Mouse (Mus musculus): ENCODE measurements around the gene Slco1c1. TPM values are rescaled to one million over a fixed set of nuclear protein-coding genes. Genes with fewer than 3 reads are reported as not detected.

Gene Slco1c1
- polyA plus RNA-seq, 1 experiment from 2014 or later: 0.39 TPM

GRCm38 (mm10) chr6:141600940-141601339 is 76.8 kb downstream of the Slco1c1 start:
- H3K4me1 ChIP-seq (replicated peaks; ENCODE audit: control insufficient read depth, insufficient read depth, low read length): no peaks in the 10 kb centered on the region
- H3K27me3 ChIP-seq (ENCODE audit: control insufficient read depth, insufficient read depth, low read length): no peaks in the 10 kb centered on the region
- no peak overlapping the region for H3K27ac ChIP-seq (ENCODE audit: low read depth, low read length)
- H3K9ac ChIP-seq (ENCODE audit: low read length): no peak overlapping the region
- H3K4me2 ChIP-seq (ENCODE audit: low read depth, low read length, severe bottlenecking): no peak overlapping the region
- ATAC-seq (replicated peaks; ENCODE audit: low FRiP score): no peak
- H3K36me3 ChIP-seq (ENCODE audit: control insufficient read depth, insufficient read depth, low read length): no peaks in the 10 kb centered on the region
- no peaks in the 10 kb centered on the region for H3K9me3 ChIP-seq (ENCODE audit: control insufficient read depth, low read length)
- 70% methylated on average over 9 of the region's 9 CpGs for WGBS
- no peak overlapping the region for H3K4me3 ChIP-seq (ENCODE audit: low read depth, low read length)
- DNase-seq (ENCODE audit: low spot score): no peak

DNA sequence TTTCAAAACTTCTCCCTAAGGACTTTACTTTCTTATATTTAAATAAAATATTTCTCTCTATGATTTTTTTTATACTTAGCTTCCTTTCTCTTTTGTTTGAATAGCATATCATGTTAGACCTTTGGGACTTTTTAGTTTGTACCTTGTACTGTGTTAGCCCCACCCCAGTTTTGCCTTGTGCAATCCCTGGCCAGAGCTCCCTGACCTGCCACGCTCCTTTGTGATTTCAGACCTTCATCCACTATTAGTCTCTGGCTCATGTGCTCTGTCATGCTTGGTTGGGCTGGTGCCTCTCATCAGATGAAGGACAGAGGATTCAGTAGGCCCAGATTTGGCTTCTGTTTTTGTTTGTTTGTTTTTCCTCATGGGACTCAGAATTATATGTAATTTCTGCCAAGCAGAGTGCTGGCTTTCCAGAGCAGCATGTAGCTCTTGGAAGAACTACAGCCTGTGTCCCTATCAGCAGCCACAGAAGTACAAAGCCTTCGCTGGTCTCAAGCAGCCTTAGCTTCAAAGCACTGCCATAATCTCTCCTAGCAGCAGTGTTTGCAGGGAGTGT is 86.6 kb downstream of the Slco1c1 start:
- Histone ChIP-seq H3K36me3 (ENCODE audit: control insufficient read depth, insufficient read depth, low read length) (no peaks in the 10 kb centered on the region), H3K4me1 (replicated peaks; ENCODE audit: control insufficient read depth, insufficient read depth, low read length) (no peaks in the 10 kb centered on the region), H3K9me3 (ENCODE audit: control insufficient read depth, low read length) (no peaks in the 10 kb centered on the region), H3K9ac (ENCODE audit: low read length) (no peak overlapping the region), H3K4me2 (ENCODE audit: low read depth, low read length, severe bottlenecking) (no peak overlapping the region), H3K27ac (ENCODE audit: low read depth, low read length) (no peak overlapping the region), H3K4me3 (ENCODE audit: low read depth, low read length) (no peak overlapping the region), H3K27me3 (ENCODE audit: control insufficient read depth, insufficient read depth, low read length) (no peaks in the 10 kb centered on the region)
- ATAC-seq (replicated peaks; ENCODE audit: low FRiP score) (no peak), DNase-seq (ENCODE audit: low spot score) (no peak)
- WGBS: 74% methylated on average over 2 of the region's 2 CpGs

DNA sequence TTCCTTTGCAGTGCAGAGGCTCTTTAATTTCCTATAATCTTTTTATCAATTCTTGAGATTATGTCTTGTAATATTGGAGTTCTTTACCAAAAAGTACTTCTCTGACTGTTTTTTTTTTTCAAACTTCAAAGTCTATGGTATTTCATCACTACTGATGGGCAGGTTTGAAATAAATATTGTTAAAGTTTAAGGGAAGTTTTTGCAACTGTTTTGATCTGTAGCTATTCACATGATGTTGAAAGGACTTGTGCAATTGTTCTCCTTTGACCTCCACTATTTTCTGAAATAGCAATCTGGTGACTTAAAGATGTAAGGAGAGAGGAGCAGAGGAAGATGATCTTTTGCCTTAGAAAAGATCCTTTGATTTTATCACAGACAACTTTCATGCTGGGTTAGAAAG is 89.8 kb downstream of the Slco1c1 start:
- DNase-seq (ENCODE audit: low spot score) (no peak), ATAC-seq (replicated peaks; ENCODE audit: low FRiP score) (no peak)
- Histone ChIP-seq H3K4me2 (ENCODE audit: low read depth, low read length, severe bottlenecking) (no peak overlapping the region), H3K27me3 (ENCODE audit: control insufficient read depth, insufficient read depth, low read length) (no peaks in the 10 kb centered on the region), H3K9me3 (ENCODE audit: control insufficient read depth, low read length) (no peaks in the 10 kb centered on the region), H3K4me3 (ENCODE audit: low read depth, low read length) (no peak overlapping the region), H3K27ac (ENCODE audit: low read depth, low read length) (no peak overlapping the region), H3K4me1 (replicated peaks; ENCODE audit: control insufficient read depth, insufficient read depth, low read length) (no peaks in the 10 kb centered on the region), H3K9ac (ENCODE audit: low read length) (no peak overlapping the region), H3K36me3 (ENCODE audit: control insufficient read depth, insufficient read depth, low read length) (no peaks in the 10 kb centered on the region)

DNA sequence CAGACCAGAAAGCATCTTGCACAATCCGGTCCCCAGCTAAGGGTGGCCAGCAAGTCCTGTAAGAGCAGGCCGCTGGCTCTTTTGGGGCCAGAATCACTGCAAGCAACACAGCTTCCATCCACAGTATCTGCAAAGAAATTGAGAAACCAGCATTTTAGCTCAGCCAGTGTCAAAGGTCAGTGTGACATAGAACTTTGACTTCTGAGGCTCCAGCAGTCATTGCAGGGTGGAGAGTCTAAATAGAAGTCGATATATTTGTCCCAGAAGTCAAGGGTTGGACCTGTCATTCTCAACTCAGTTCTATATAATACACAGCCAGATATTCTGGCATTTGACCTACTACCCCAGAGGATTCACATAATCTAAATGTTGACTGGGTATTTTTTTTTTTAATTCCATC is 91.2 kb downstream of the Slco1c1 start:
- H3K9me3 ChIP-seq (ENCODE audit: control insufficient read depth, low read length): no peaks in the 10 kb centered on the region
- no peaks in the 10 kb centered on the region for H3K4me1 ChIP-seq (replicated peaks; ENCODE audit: control insufficient read depth, insufficient read depth, low read length)
- no peak for ATAC-seq (replicated peaks; ENCODE audit: low FRiP score)
- H3K9ac ChIP-seq (ENCODE audit: low read length): no peak overlapping the region
- WGBS: 93% methylated on average over 3 of the region's 3 CpGs
- no peaks in the 10 kb centered on the region for H3K36me3 ChIP-seq (ENCODE audit: control insufficient read depth, insufficient read depth, low read length)
- no peak for DNase-seq (ENCODE audit: low spot score)
- H3K27me3 ChIP-seq (ENCODE audit: control insufficient read depth, insufficient read depth, low read length): no peaks in the 10 kb centered on the region
- no peak overlapping the region for H3K4me3 ChIP-seq (ENCODE audit: low read depth, low read length)
- no peak overlapping the region for H3K4me2 ChIP-seq (ENCODE audit: low read depth, low read length, severe bottlenecking)
- no peak overlapping the region for H3K27ac ChIP-seq (ENCODE audit: low read depth, low read length)

Other genes starting within 250 kb of the Slco1c1 start
- not detected in 2 replicates for gene Slco1b2, start 105.2 kb downstream of the Slco1c1 start, polyA plus RNA-seq (2014; fragmentation: Nextera tagmentation; extraction: Ambion mirVana)
- not detected in 2 replicates for gene Gm5724, start 249.4 kb downstream of the Slco1c1 start, polyA plus RNA-seq (2014; fragmentation: Nextera tagmentation; extraction: Ambion mirVana)